In genomic region chr17:51534270-51534669, GRCm38 (mm10) we compare ENCODE assay signal across 9 mouse cellular contexts.
DNase-seq lines count a peak whose midpoint lies in the region; ATAC-seq lines count a peak whose summit lies in the region.
"Had no signal": no experiment of that assay in that cellular context is flagged by ENCODE, and none has a peak within 500 bp of the region (broad histone marks: within the 10 kb centered on the region; RNA-seq: fewer than 3 reads in every experiment).

No protein-coding gene starts in this region.

- WGBS in heart, embryonic 11.5 days (ENCODE audit: insufficient replicate concordance): 43% methylated on average over 14 of the region's 14 CpGs
- WGBS in forebrain, embryonic 15.5 days: 10% methylated on average over 14 of the region's 14 CpGs
- 26% methylated on average over 14 of the region's 14 CpGs for WGBS in midbrain, embryonic 10.5 days

- H3K9me3 ChIP-seq in heart, embryonic 11.5 days (replicated peaks; ENCODE audit: control insufficient read depth, low read length): no peaks in the 10 kb centered on the region
- H3K9me3 ChIP-seq in forebrain, embryonic 15.5 days: no peaks in the 10 kb centered on the region
- H3K9me3 ChIP-seq in midbrain, embryonic 10.5 days (replicated peaks): no peaks in the 10 kb centered on the region
- H3K9me3 ChIP-seq: megakaryocyte, embryonic 14.5 days had no signal

- no peaks in the 10 kb centered on the region for H3K27me3 ChIP-seq in heart, embryonic 11.5 days (ENCODE audit: control insufficient read depth, insufficient read depth, low read length)
- no peaks in the 10 kb centered on the region for H3K27me3 ChIP-seq in forebrain, embryonic 15.5 days
- no peaks in the 10 kb centered on the region for H3K27me3 ChIP-seq in midbrain, embryonic 10.5 days (ENCODE audit: low read depth, poor library complexity, severe bottlenecking)
- H3K27me3 ChIP-seq: megakaryocyte, embryonic 14.5 days had no signal

- no peaks in the 10 kb centered on the region for H3K36me3 ChIP-seq in heart, embryonic 11.5 days (ENCODE audit: control insufficient read depth, insufficient read depth, low read length)
- H3K36me3 ChIP-seq in forebrain, embryonic 15.5 days: no peaks in the 10 kb centered on the region
- no peaks in the 10 kb centered on the region for H3K36me3 ChIP-seq in midbrain, embryonic 10.5 days

- no peak for ATAC-seq in heart, embryonic 11.5 days (replicated peaks; ENCODE audit: insufficient number of reproducible peaks, low FRiP score, low TSS enrichment)
- ATAC-seq in forebrain, embryonic 15.5 days (replicated peaks): peak; percentile 60
- no peak for ATAC-seq in megakaryocyte, adult 5-6 weeks (ENCODE audit: poor library complexity, severe bottlenecking)

- no peak overlapping the region for H3K27ac ChIP-seq in heart, embryonic 11.5 days (ENCODE audit: low read depth, low read length)
- H3K27ac ChIP-seq in forebrain, embryonic 15.5 days (replicated peaks): no peak overlapping the region; the same call in 1 of the 2 replicates
- 0 out of 2 replicates have a peak overlapping the region, but pooled peaks have one; percentile 9 for H3K27ac ChIP-seq in midbrain, embryonic 10.5 days (replicated peaks)

- no peak overlapping the region for H3K4me3 ChIP-seq in heart, embryonic 11.5 days (ENCODE audit: low read depth, low read length)
- H3K4me3 ChIP-seq in forebrain, embryonic 15.5 days: peak overlapping the region; percentile 41
- peak overlapping the region; percentile 29; the same call in 1 of the 2 replicates for H3K4me3 ChIP-seq in midbrain, embryonic 10.5 days

- peak overlapping the region; percentile 37 for H3K4me2 ChIP-seq in heart, embryonic 11.5 days
- H3K4me2 ChIP-seq in forebrain, embryonic 15.5 days (replicated peaks): peak overlapping the region; percentile 62

- no peak for DNase-seq in heart, adult 11 months
- peak; percentile 34 for DNase-seq in brain, adult 2 months (ENCODE audit: low read depth, low spot score)
- DNase-seq in midbrain, embryonic 10.5 days (ENCODE audit: low spot score): no peak
- DNase-seq in left cerebral cortex, adult 11 months (ENCODE audit: low spot score): no peak
- no peak for DNase-seq in lung, postnatal 36 days

- H3K4me1 ChIP-seq in heart, embryonic 11.5 days (ENCODE audit: control insufficient read depth, insufficient read depth, low read length): no peaks in the 10 kb centered on the region
- peaks cover 24% of the 10 kb centered on the region for H3K4me1 ChIP-seq in forebrain, embryonic 15.5 days
- peaks cover 11% of the 10 kb centered on the region for H3K4me1 ChIP-seq in midbrain, embryonic 10.5 days
- H3K4me1 ChIP-seq: megakaryocyte, embryonic 14.5 days had no signal

- no peak overlapping the region for H3K9ac ChIP-seq in heart, embryonic 11.5 days (ENCODE audit: low read depth, low read length)
- peak overlapping the region; percentile 51 for H3K9ac ChIP-seq in forebrain, embryonic 15.5 days (replicated peaks)
